Mouse (Mus musculus) neural tube, embryonic 10.5 days (tissue): Measurements from ENCODE around the gene Pnkp.

Experiments
- DNase-seq: peaks from one replicate; pipeline ENCODE4 v3.0.0-alpha.2; 2017; ENCODE audit warnings: low spot score; ENCODE audit errors: extremely low spot score

The Pnkp gene

GRCm38 (mm10) chr7:44852259-44853027 is 4.5 kb upstream of the Pnkp start:
- no peak for DNase-seq

- no peak for DNase-seq
Measured at GRCm38 (mm10) chr7:44853065-44853464, 3.9 kb upstream of the Pnkp start.

GRCm38 (mm10) chr7:44853596-44854355 is 3.2 kb upstream of the Pnkp start:
- no peak for DNase-seq

- peak; percentile 76 for DNase-seq
Measured at GRCm38 (mm10) chr7:44854356-44855031, 2.4 kb upstream of the Pnkp start.

- no peak for DNase-seq
Measured at GRCm38 (mm10) chr7:44855036-44855435, 1.9 kb upstream of the Pnkp start.

- no peak for DNase-seq
Measured at GRCm38 (mm10) chr7:44856265-44856916, 548 bp upstream of the Pnkp start.

GRCm38 (mm10) chr7:44857905-44858304 is 966 bp downstream of the Pnkp start:
- no peak for DNase-seq

- no peak for DNase-seq
Measured at GRCm38 (mm10) chr7:44859896-44860295, 3.0 kb downstream of the Pnkp start.

- DNase-seq, result peak; percentile 76
Measured at GRCm38 (mm10) chr7:44860576-44861428, 3.9 kb downstream of the Pnkp start.

- DNase-seq, result no peak
Measured at GRCm38 (mm10) chr7:44861429-44861816, 4.5 kb downstream of the Pnkp start.

GRCm38 (mm10) chr7:44862434-44862833 is 5.5 kb downstream of the Pnkp start:
- DNase-seq, result no peak

GRCm38 (mm10) chr7:44863210-44863609 is 6.3 kb downstream of the Pnkp start:
- no peak for DNase-seq

- no peak for DNase-seq
Measured at GRCm38 (mm10) chr7:44863982-44864494, 7.1 kb downstream of the Pnkp start.

GRCm38 (mm10) chr7:44864595-44865542 is 7.9 kb downstream of the Pnkp start:
- no peak for DNase-seq

GRCm38 (mm10) chr7:44866276-44867009 is 9.5 kb downstream of the Pnkp start:
- no peak for DNase-seq

GRCm38 (mm10) chr7:44867010-44867702 is 10.2 kb downstream of the Pnkp start:
- DNase-seq, result no peak

- no peak for DNase-seq
Measured at GRCm38 (mm10) chr7:44867802-44868201, 10.9 kb downstream of the Pnkp start.

- DNase-seq, result no peak
Measured at GRCm38 (mm10) chr7:44868465-44868864, 11.5 kb downstream of the Pnkp start.
